Mouse (Mus musculus): Measurements from ENCODE around the gene Tbc1d14. TPM values are rescaled to one million over a fixed set of nuclear protein-coding genes. Genes with fewer than 3 reads are reported as not detected.

Gene Tbc1d14
- total and polyA plus RNA-seq, 2 experiments: 5.4 to 8.4 TPM

- peak within 1 kb of the TSS; percentile 98 for H3K27ac ChIP-seq (replicated peaks; ENCODE audit: insufficient read depth, low read depth, low read length)
- WGBS: under 1% methylated on average over 68 of the region's 68 CpGs
- DNase-seq (ENCODE audit: extremely low read depth, low read depth, low spot score): peak; percentile 99
- peaks cover 13% of the 10 kb centered on the region for H3K4me1 ChIP-seq (ENCODE audit: control insufficient read depth, insufficient read depth, low read length)
- H3K79me2 ChIP-seq (ENCODE audit: control insufficient read depth, insufficient read depth, low read length): peaks cover 30% of the 10 kb centered on the region
- peak within 1 kb of the TSS; percentile 97 for H3K4me3 ChIP-seq (ENCODE audit: insufficient read depth, low read depth, low read length)
- H3K36me3 ChIP-seq (ENCODE audit: control insufficient read depth, insufficient read depth, low read length): peaks cover 12% of the 10 kb centered on the region
- peak; percentile 91 for TF ChIP-seq POLR2A (IDR thresholded peaks at IDR 0.05; ENCODE audit: extremely low read depth, insufficient read depth, low read length)
- no peak for TF ChIP-seq CTCF (IDR thresholded peaks at IDR 0.05; ENCODE audit: low read depth, low read length)
- H3K27me3 ChIP-seq (ENCODE audit: control insufficient read depth, insufficient read depth, low read length): no peaks in the 10 kb centered on the region
- H3K9ac ChIP-seq (ENCODE audit: low read depth, low read length): peak within 1 kb of the TSS; percentile 97
Measured at GRCm38 (mm10) chr5:36464709-36465661, 128.1 kb downstream of the Tbc1d14 start, which contains the start of gene Grpel1. TSS of gene Grpel1 (plus strand) at chr5:36464998.

- H3K79me2 ChIP-seq (ENCODE audit: control insufficient read depth, insufficient read depth, low read length): peaks cover 26% of the 10 kb centered on the region
- H3K27me3 ChIP-seq (ENCODE audit: control insufficient read depth, insufficient read depth, low read length): no peaks in the 10 kb centered on the region
- H3K9ac ChIP-seq (ENCODE audit: low read depth, low read length): no peak overlapping the region
- WGBS: 65% methylated on average over 5 of the region's 5 CpGs
- no peak overlapping the region for H3K27ac ChIP-seq (replicated peaks; ENCODE audit: insufficient read depth, low read depth, low read length)
- TF ChIP-seq POLR2A (IDR thresholded peaks at IDR 0.05; ENCODE audit: extremely low read depth, insufficient read depth, low read length) (no peak), CTCF (IDR thresholded peaks at IDR 0.05; ENCODE audit: low read depth, low read length) (no peak)
- no peak overlapping the region for H3K4me3 ChIP-seq (ENCODE audit: insufficient read depth, low read depth, low read length)
- no peak for DNase-seq (ENCODE audit: extremely low read depth, low read depth, low spot score)
- no peaks in the 10 kb centered on the region; the same call in 1 of the 2 replicates for H3K36me3 ChIP-seq (ENCODE audit: control insufficient read depth, insufficient read depth, low read length)
- peaks cover 13% of the 10 kb centered on the region for H3K4me1 ChIP-seq (ENCODE audit: control insufficient read depth, insufficient read depth, low read length)
Measured at GRCm38 (mm10) chr5:36463391-36463790, 129.7 kb downstream of the Tbc1d14 start.

GRCm38 (mm10) chr5:36462810-36463209, 130.3 kb downstream of the Tbc1d14 start:
- peak; percentile 29 for DNase-seq (ENCODE audit: extremely low read depth, low read depth, low spot score)
- WGBS: 18% methylated on average over 7 of the region's 7 CpGs
- Histone ChIP-seq H3K79me2 (ENCODE audit: control insufficient read depth, insufficient read depth, low read length) (peaks cover 20% of the 10 kb centered on the region), H3K9ac (ENCODE audit: low read depth, low read length) (no peak overlapping the region), H3K36me3 (ENCODE audit: control insufficient read depth, insufficient read depth, low read length) (no peaks in the 10 kb centered on the region; the same call in 1 of the 2 replicates), H3K27me3 (ENCODE audit: control insufficient read depth, insufficient read depth, low read length) (no peaks in the 10 kb centered on the region), H3K27ac (replicated peaks; ENCODE audit: insufficient read depth, low read depth, low read length) (no peak overlapping the region), H3K4me3 (ENCODE audit: insufficient read depth, low read depth, low read length) (no peak overlapping the region), H3K4me1 (ENCODE audit: control insufficient read depth, insufficient read depth, low read length) (peaks cover 9% of the 10 kb centered on the region)
- TF ChIP-seq POLR2A (IDR thresholded peaks at IDR 0.05; ENCODE audit: extremely low read depth, insufficient read depth, low read length) (no peak), CTCF (IDR thresholded peaks at IDR 0.05; ENCODE audit: low read depth, low read length) (peak; percentile 97)

- Histone ChIP-seq H3K79me2 (ENCODE audit: control insufficient read depth, insufficient read depth, low read length) (peaks cover 12% of the 10 kb centered on the region), H3K4me3 (ENCODE audit: insufficient read depth, low read depth, low read length) (no peak overlapping the region), H3K27ac (replicated peaks; ENCODE audit: insufficient read depth, low read depth, low read length) (no peak overlapping the region), H3K9ac (ENCODE audit: low read depth, low read length) (no peak overlapping the region), H3K4me1 (ENCODE audit: control insufficient read depth, insufficient read depth, low read length) (peaks cover 6% of the 10 kb centered on the region), H3K27me3 (ENCODE audit: control insufficient read depth, insufficient read depth, low read length) (no peaks in the 10 kb centered on the region), H3K36me3 (ENCODE audit: control insufficient read depth, insufficient read depth, low read length) (no peaks in the 10 kb centered on the region)
- no peak for DNase-seq (ENCODE audit: extremely low read depth, low read depth, low spot score)
- 46% methylated on average over 2 of the region's 2 CpGs for WGBS
- no peak for TF ChIP-seq POLR2A (IDR thresholded peaks at IDR 0.05; ENCODE audit: extremely low read depth, insufficient read depth, low read length)
- no peak for TF ChIP-seq CTCF (IDR thresholded peaks at IDR 0.05; ENCODE audit: low read depth, low read length)
Measured at GRCm38 (mm10) chr5:36461231-36461630, 131.8 kb downstream of the Tbc1d14 start.

GRCm38 (mm10) chr5:36460712-36461111, 132.4 kb downstream of the Tbc1d14 start:
- TF ChIP-seq CTCF (IDR thresholded peaks at IDR 0.05; ENCODE audit: low read depth, low read length): no peak
- TF ChIP-seq POLR2A (IDR thresholded peaks at IDR 0.05; ENCODE audit: extremely low read depth, insufficient read depth, low read length): no peak
- no peak overlapping the region for H3K27ac ChIP-seq (replicated peaks; ENCODE audit: insufficient read depth, low read depth, low read length)
- peaks cover 4% of the 10 kb centered on the region for H3K4me1 ChIP-seq (ENCODE audit: control insufficient read depth, insufficient read depth, low read length)
- H3K9ac ChIP-seq (ENCODE audit: low read depth, low read length): no peak overlapping the region
- H3K36me3 ChIP-seq (ENCODE audit: control insufficient read depth, insufficient read depth, low read length): no peaks in the 10 kb centered on the region
- H3K79me2 ChIP-seq (ENCODE audit: control insufficient read depth, insufficient read depth, low read length): peaks cover 7% of the 10 kb centered on the region
- no peak overlapping the region for H3K4me3 ChIP-seq (ENCODE audit: insufficient read depth, low read depth, low read length)
- no peak for DNase-seq (ENCODE audit: extremely low read depth, low read depth, low spot score)
- H3K27me3 ChIP-seq (ENCODE audit: control insufficient read depth, insufficient read depth, low read length): no peaks in the 10 kb centered on the region
- WGBS: 80% methylated on average over 2 of the region's 2 CpGs
